Mouse (Mus musculus) CD4-positive, CD25-positive, alpha-beta regulatory T cell, adult 2 months (primary cell): ENCODE measurements at regions not wholly inside any gene's neighbourhood (a gene's known extent, or its start where the extent isn't known, plus 50 kb on each side); places are given as distances from the start of the nearest gene placed in this dataset.

Experiments used
- DNase-seq: peaks from one replicate; pipeline ENCODE4 v3.0.0-alpha.2; 2012; ENCODE audit warnings: low read depth, low spot score

- no peak for DNase-seq
These were observed 399.4 kb upstream of the Rora start for GRCm38 (mm10) chr9:68254218-68254617.

GRCm38 (mm10) chr9:68268551-68268950 is 385.0 kb upstream of the Rora start:
- DNase-seq, result no peak

- no peak for DNase-seq
These were observed 351.2 kb upstream of the Rora start for GRCm38 (mm10) chr9:68302232-68302925.

GRCm38 (mm10) chr9:68330721-68331120 is 322.9 kb upstream of the Rora start:
- DNase-seq, result no peak

GRCm38 (mm10) chr9:68340921-68341320 is 312.7 kb upstream of the Rora start:
- DNase-seq, result no peak

- DNase-seq, result no peak
These were observed 312.1 kb upstream of the Rora start for GRCm38 (mm10) chr9:68341511-68341910.

GRCm38 (mm10) chr9:68347426-68347825 is 306.2 kb upstream of the Rora start:
- no peak for DNase-seq

- DNase-seq, result no peak
These were observed 302.1 kb upstream of the Rora start for GRCm38 (mm10) chr9:68351466-68351865.

GRCm38 (mm10) chr9:68354470-68354869 is 299.1 kb upstream of the Rora start:
- DNase-seq, result no peak

- DNase-seq, result no peak
These were observed 297.5 kb upstream of the Rora start for GRCm38 (mm10) chr9:68356078-68356477.

- DNase-seq, result no peak
These were observed 296.4 kb upstream of the Rora start for GRCm38 (mm10) chr9:68357231-68357630.

- no peak for DNase-seq
These were observed 286.6 kb upstream of the Rora start for GRCm38 (mm10) chr9:68366973-68367372.

- DNase-seq, result no peak
These were observed 286.0 kb upstream of the Rora start for GRCm38 (mm10) chr9:68367556-68367955.

- DNase-seq, result no peak
These were observed 280.9 kb upstream of the Rora start for GRCm38 (mm10) chr9:68372726-68373125.

GRCm38 (mm10) chr9:68376222-68376621 is 277.4 kb upstream of the Rora start:
- DNase-seq, result no peak

GRCm38 (mm10) chr9:68381871-68382270 is 271.7 kb upstream of the Rora start:
- peak; percentile 1 for DNase-seq

- DNase-seq, result no peak
These were observed 252.7 kb upstream of the Rora start for GRCm38 (mm10) chr9:68400930-68401329.

GRCm38 (mm10) chr9:68402176-68402845 is 251.3 kb upstream of the Rora start:
- DNase-seq, result no peak

- DNase-seq, result no peak
These were observed 250.6 kb upstream of the Rora start for GRCm38 (mm10) chr9:68402981-68403380.

- no peak for DNase-seq
These were observed 250.1 kb upstream of the Rora start for GRCm38 (mm10) chr9:68403516-68403915.

- no peak for DNase-seq
These were observed 243.8 kb upstream of the Rora start for GRCm38 (mm10) chr9:68409786-68410185.

- no peak for DNase-seq
These were observed 227.3 kb upstream of the Rora start for GRCm38 (mm10) chr9:68426286-68426685.

- DNase-seq, result no peak
These were observed 190.8 kb upstream of the Rora start for GRCm38 (mm10) chr9:68462755-68463154.
